Mouse (Mus musculus) liver, embryonic 14.5 days (tissue): Measurements from ENCODE around the gene Cks1brt. TPM values are rescaled to one million over a fixed set of nuclear protein-coding genes. Genes with fewer than 3 reads are reported as not detected.

Source experiments
- ATAC-seq: fragments of 200-750 bp; cut with Nextera tagmentation; 2 replicates; pipeline ENCODE4 v1.8.0; 2017; ENCODE audit warnings: moderate number of reproducible peaks, mild to moderate bottlenecking, moderate library complexity; ENCODE audit not compliant: insufficient read depth
- DNase-seq, 3 experiments: peaks; one replicate each; pipeline ENCODE4 v3.0.0-alpha.2; 2012 to 2013; ENCODE audit warnings: low read depth in 3 of 3, low spot score in 3 of 3
- H3K27ac ChIP-seq: fragments of 300-500 bp; sonication (generic); 2 replicates; pipeline ENCODE4 v1.5.1; 2014; ENCODE audit warnings: moderate library complexity, mild to moderate bottlenecking, control low read depth, inconsistent platforms
- H3K27me3 ChIP-seq: fragments of 300-500 bp; sonication (generic); 2 replicates; pipeline ENCODE4 v1.6.1; 2014; ENCODE audit warnings: mild to moderate bottlenecking, low read length, moderate library complexity; ENCODE audit not compliant: control insufficient read depth, insufficient read depth
- H3K36me3 ChIP-seq: fragments of 300-500 bp; sonication (generic); replicated peaks from 2 replicates; pipeline ENCODE4 v1.6.1; 2014; ENCODE audit warnings: low read depth; ENCODE audit not compliant: control insufficient read depth, insufficient read depth
- H3K4me1 ChIP-seq, 2 experiments: fragments of 200-500 bp in 1 of 2; fragments of 300-500 bp in 1 of 2; sonication (generic) in 1 of 2; replicated peaks; 2 replicates each; pipeline ENCODE4 v1.6.1; 2012 to 2014; ENCODE audit warnings: antibody characterized with exemption in 1 of 2, inconsistent platforms in 1 of 2, low read length in 1 of 2; ENCODE audit not compliant: control insufficient read depth in 2 of 2, insufficient read depth in 2 of 2
- H3K4me2 ChIP-seq: fragments of 300-500 bp; sonication (generic); 2 replicates; pipeline ENCODE4 v1.6.1; 2014; ENCODE audit warnings: low read depth, mild to moderate bottlenecking, control low read depth, moderate library complexity
- H3K4me3 ChIP-seq, 2 experiments: fragments of 200-500 bp in 1 of 2; fragments of 300-500 bp in 1 of 2; sonication (generic) in 1 of 2; 2 replicates each; pipeline ENCODE4 v1.5.1; 2012 to 2014; ENCODE audit warnings: low read depth in 2 of 2, low read length in 2 of 2, mild to moderate bottlenecking in 2 of 2, control low read depth in 1 of 2, inconsistent platforms in 1 of 2, moderate library complexity in 1 of 2; ENCODE audit not compliant: insufficient read depth in 1 of 2
- H3K9ac ChIP-seq: fragments of 300-500 bp; sonication (generic); replicated peaks from 2 replicates; pipeline ENCODE4 v1.6.1; 2014; ENCODE audit warnings: mild to moderate bottlenecking, control low read depth, moderate library complexity
- H3K9me3 ChIP-seq: fragments of 300-500 bp; sonication (generic); 2 replicates; pipeline ENCODE4 v1.6.1; 2016; ENCODE audit warnings: low read length, mixed read lengths; ENCODE audit not compliant: control insufficient read depth
- CTCF ChIP-seq: IDR thresholded peaks from 2 replicates; pipeline ENCODE4 v1.5.1; 2016; ENCODE audit warnings: antibody characterized with exemption, low read depth, control low read depth
- EP300 ChIP-seq: IDR thresholded peaks from 2 replicates; pipeline ENCODE4 v1.6.1; 2016; ENCODE audit warnings: antibody characterized with exemption, low read depth
- WGBS: fragments of 180-500 bp; shearing (Covaris S2); extraction: QIAGEN DNeasy Blood & Tissue Kit; methylation state at CpG from one replicate; pipeline ENCODE4 v1.1.7; 2014; ENCODE audit not compliant: insufficient replicate concordance; 5-methylcytosine and 5-hydroxymethylcytosine counted together
- microRNA-seq: library from miRNA; unstranded; fragments of <30 nt; microRNA quantifications from one replicate; pipeline ENCODE4, GENCODE M21; 2016
- polyA plus RNA-seq, 2 experiments: library from polyadenylated mRNA; depleted of rRNA in 1 of 2; stranded (reverse) in 1 of 2; unstranded in 1 of 2; fragments of >200 nt; fragmentation: Nextera tagmentation in 1 of 2; extraction: Ambion mirVana in 1 of 2; gene quantifications; 2 replicates each; pipeline versions ENCODE4 v1.2.1 to v1.2.3; 2012 to 2014

Gene Cks1brt
- polyA plus RNA-seq, 2 experiments: not detected

GRCm38 (mm10) chr8:85171291-85171690 lies 19.6 kb downstream of the Cks1brt start:
- peak in 1 of 3 experiments; percentile 5 for DNase-seq
- Histone ChIP-seq H3K9me3 (no peaks in the 10 kb centered on the region), H3K4me1 (no peaks in the 10 kb centered on the region), H3K27ac (no peak overlapping the region), H3K27me3 (no peaks in the 10 kb centered on the region), H3K9ac (no peak overlapping the region), H3K36me3 (no peaks in the 10 kb centered on the region), H3K4me3 (no peak overlapping the region), H3K4me2 (no peak overlapping the region)
- WGBS: 30% methylated on average over 14 of the region's 14 CpGs
- TF ChIP-seq EP300 (no peak), CTCF (peak; percentile 52)
- ATAC-seq: no peak

GRCm38 (mm10) chr8:85175892-85176291 lies 24.2 kb downstream of the Cks1brt start:
- H3K4me1 ChIP-seq: no peaks in the 10 kb centered on the region
- no peak for TF ChIP-seq CTCF
- no peak for TF ChIP-seq EP300

GRCm38 (mm10) chr8:85192346-85192745 lies 40.6 kb downstream of the Cks1brt start:
- no peaks in the 10 kb centered on the region for H3K36me3 ChIP-seq
- no peak overlapping the region for H3K9ac ChIP-seq
- ATAC-seq (no peak), DNase-seq (no peak)
- TF ChIP-seq CTCF: no peak
- no peak for TF ChIP-seq EP300
- H3K27me3 ChIP-seq: no peaks in the 10 kb centered on the region
- H3K4me1 ChIP-seq: no peaks in the 10 kb centered on the region
- no peaks in the 10 kb centered on the region for H3K9me3 ChIP-seq
- H3K27ac ChIP-seq: no peak overlapping the region
- no peak overlapping the region for H3K4me3 ChIP-seq
- no peak overlapping the region for H3K4me2 ChIP-seq
- 45% methylated on average over 1 of the region's 1 CpGs for WGBS

More at GRCm38 (mm10) chr8:85175892-85176291, 24.2 kb downstream of the Cks1brt start:
- 75% methylated on average over 7 of the region's 7 CpGs for WGBS
- H3K4me3 ChIP-seq: no peak overlapping the region
- H3K27ac ChIP-seq: no peak overlapping the region
- no peak for DNase-seq
- H3K27me3 ChIP-seq: no peaks in the 10 kb centered on the region
- H3K36me3 ChIP-seq: no peaks in the 10 kb centered on the region
- no peaks in the 10 kb centered on the region for H3K9me3 ChIP-seq
- no peak overlapping the region for H3K9ac ChIP-seq
- ATAC-seq: no peak
- no peak overlapping the region for H3K4me2 ChIP-seq

- Histone ChIP-seq H3K9me3 (no peaks in the 10 kb centered on the region), H3K4me2 (no peak overlapping the region), H3K27ac (no peak overlapping the region), H3K4me3 (no peak overlapping the region), H3K36me3 (no peaks in the 10 kb centered on the region), H3K27me3 (no peaks in the 10 kb centered on the region), H3K4me1 (no peaks in the 10 kb centered on the region; a peak in 2 of 4 replicates), H3K9ac (no peak overlapping the region)
- ATAC-seq (no peak), DNase-seq (no peak)
- 50% methylated on average over 4 of the region's 4 CpGs for WGBS
- TF ChIP-seq CTCF: no peak
- no peak for TF ChIP-seq EP300
Observed at GRCm38 (mm10) chr8:85220220-85220619, 68.5 kb downstream of the Cks1brt start.

- 10% methylated on average over 6 of the region's 6 CpGs for WGBS
- peak; percentile 69 for ATAC-seq
- no peak overlapping the region for H3K9ac ChIP-seq
- H3K4me3 ChIP-seq: no peak overlapping the region
- H3K9me3 ChIP-seq: no peaks in the 10 kb centered on the region
- TF ChIP-seq CTCF (no peak), EP300 (no peak)
- H3K27ac ChIP-seq: no peak overlapping the region
- no peaks in the 10 kb centered on the region; a peak in 2 of 4 replicates for H3K4me1 ChIP-seq
- no peaks in the 10 kb centered on the region for H3K27me3 ChIP-seq
- H3K4me2 ChIP-seq: no peak overlapping the region
- no peak for DNase-seq
- H3K36me3 ChIP-seq: no peaks in the 10 kb centered on the region
Observed at GRCm38 (mm10) chr8:85220992-85221391, 69.3 kb downstream of the Cks1brt start.

Small RNAs within 50 kb of the gene (microRNA-seq; reads per million reads assigned to microRNA genes)
- 1.3 reads per million for gene Gm23388

Other genes starting within 250 kb of the Cks1brt start
- 209 and 251 TPM in 2 replicates for gene Klf1, start 250.0 kb upstream of the Cks1brt start, polyA plus RNA-seq (2012; rRNA removed)
- 522 and 566 TPM in 2 replicates for gene Klf1, start 250.0 kb upstream of the Cks1brt start, polyA plus RNA-seq (2014; fragmentation: Nextera tagmentation; extraction: Ambion mirVana)
- gene Dnase2a, start 243.4 kb upstream of the Cks1brt start, polyA plus RNA-seq (2012; rRNA removed): 9.6 and 11.0 TPM in 2 replicates
- gene Dnase2a, start 243.4 kb upstream of the Cks1brt start, polyA plus RNA-seq (2014; fragmentation: Nextera tagmentation; extraction: Ambion mirVana): 8.4 and 8.5 TPM in 2 replicates
- 0.06 and 0.21 TPM in 2 replicates for gene Mast1, start 214.6 kb upstream of the Cks1brt start, polyA plus RNA-seq (2012; rRNA removed)
- gene Mast1, start 214.6 kb upstream of the Cks1brt start, polyA plus RNA-seq (2014; fragmentation: Nextera tagmentation; extraction: Ambion mirVana): 0.08 and 0.14 TPM in 2 replicates
- gene Rtbdn, start 204.9 kb upstream of the Cks1brt start, polyA plus RNA-seq (2012; rRNA removed): 0.03 TPM in 1 of 2 replicates, not detected in the other
- gene Rtbdn, start 204.9 kb upstream of the Cks1brt start, polyA plus RNA-seq (2014; fragmentation: Nextera tagmentation; extraction: Ambion mirVana): not detected in 2 replicates
- not detected in 2 replicates for gene Gm49661, start 182.5 kb upstream of the Cks1brt start, polyA plus RNA-seq (2012; rRNA removed)
- gene Gm49661, start 182.5 kb upstream of the Cks1brt start, polyA plus RNA-seq (2014; fragmentation: Nextera tagmentation; extraction: Ambion mirVana): not detected in 2 replicates
- gene Prdx2, start 182.3 kb upstream of the Cks1brt start, polyA plus RNA-seq (2012; rRNA removed): 1,117 and 1,155 TPM in 2 replicates
- 2,207 and 2,282 TPM in 2 replicates for gene Prdx2, start 182.3 kb upstream of the Cks1brt start, polyA plus RNA-seq (2014; fragmentation: Nextera tagmentation; extraction: Ambion mirVana)
- 49.3 and 56.2 TPM in 2 replicates for gene Rnaseh2a, start 182.2 kb upstream of the Cks1brt start, polyA plus RNA-seq (2012; rRNA removed)
- 107 and 125 TPM in 2 replicates for gene Rnaseh2a, start 182.2 kb upstream of the Cks1brt start, polyA plus RNA-seq (2014; fragmentation: Nextera tagmentation; extraction: Ambion mirVana)
- gene Junb, start 173.2 kb upstream of the Cks1brt start, polyA plus RNA-seq (2012; rRNA removed): 8.3 and 10.5 TPM in 2 replicates
- 10.5 and 11.2 TPM in 2 replicates for gene Junb, start 173.2 kb upstream of the Cks1brt start, polyA plus RNA-seq (2014; fragmentation: Nextera tagmentation; extraction: Ambion mirVana)
- gene Hook2, start 161.3 kb upstream of the Cks1brt start, polyA plus RNA-seq (2012; rRNA removed): 2.3 and 4.3 TPM in 2 replicates
- gene Hook2, start 161.3 kb upstream of the Cks1brt start, polyA plus RNA-seq (2014; fragmentation: Nextera tagmentation; extraction: Ambion mirVana): 3.2 and 4.3 TPM in 2 replicates
- gene Best2, start 137.4 kb upstream of the Cks1brt start, polyA plus RNA-seq (2012; rRNA removed): 0.02 TPM in 1 of 2 replicates, not detected in the other
- not detected in 2 replicates for gene Best2, start 137.4 kb upstream of the Cks1brt start, polyA plus RNA-seq (2014; fragmentation: Nextera tagmentation; extraction: Ambion mirVana)
- gene Asna1, start 126.6 kb upstream of the Cks1brt start, polyA plus RNA-seq (2012; rRNA removed): 83.4 and 85.3 TPM in 2 replicates
- 56.9 and 58.8 TPM in 2 replicates for gene Asna1, start 126.6 kb upstream of the Cks1brt start, polyA plus RNA-seq (2014; fragmentation: Nextera tagmentation; extraction: Ambion mirVana)
- gene Trir, start 125.1 kb upstream of the Cks1brt start, polyA plus RNA-seq (2012; rRNA removed): 74.0 and 100 TPM in 2 replicates
- gene Trir, start 125.1 kb upstream of the Cks1brt start, polyA plus RNA-seq (2014; fragmentation: Nextera tagmentation; extraction: Ambion mirVana): 84.4 and 89.3 TPM in 2 replicates
- gene Tnpo2, start 115.0 kb upstream of the Cks1brt start, polyA plus RNA-seq (2012; rRNA removed): 24.8 and 25.2 TPM in 2 replicates
- 9.9 and 10.2 TPM in 2 replicates for gene Tnpo2, start 115.0 kb upstream of the Cks1brt start, polyA plus RNA-seq (2014; fragmentation: Nextera tagmentation; extraction: Ambion mirVana)
- gene Fbxw9, start 91.9 kb upstream of the Cks1brt start, polyA plus RNA-seq (2012; rRNA removed): 8.9 and 13.5 TPM in 2 replicates
- gene Fbxw9, start 91.9 kb upstream of the Cks1brt start, polyA plus RNA-seq (2014; fragmentation: Nextera tagmentation; extraction: Ambion mirVana): 5.7 and 6.0 TPM in 2 replicates
- gene Gm5741, start 83.9 kb upstream of the Cks1brt start, polyA plus RNA-seq (2012; rRNA removed): 0.29 TPM in 1 of 2 replicates, not detected in the other
- not detected in 2 replicates for gene Gm5741, start 83.9 kb upstream of the Cks1brt start, polyA plus RNA-seq (2014; fragmentation: Nextera tagmentation; extraction: Ambion mirVana)
- gene Dhps, start 80.2 kb upstream of the Cks1brt start, polyA plus RNA-seq (2012; rRNA removed): 19.6 and 21.5 TPM in 2 replicates
- 30.9 and 36.4 TPM in 2 replicates for gene Dhps, start 80.2 kb upstream of the Cks1brt start, polyA plus RNA-seq (2014; fragmentation: Nextera tagmentation; extraction: Ambion mirVana)
- 40.6 and 51.8 TPM in 2 replicates for gene Wdr83os, start 71.2 kb upstream of the Cks1brt start, polyA plus RNA-seq (2012; rRNA removed)
- gene Wdr83os, start 71.2 kb upstream of the Cks1brt start, polyA plus RNA-seq (2014; fragmentation: Nextera tagmentation; extraction: Ambion mirVana): 61.8 and 71.5 TPM in 2 replicates
- 21.2 and 26.0 TPM in 2 replicates for gene Wdr83, start 70.6 kb upstream of the Cks1brt start, polyA plus RNA-seq (2012; rRNA removed)
- gene Wdr83, start 70.6 kb upstream of the Cks1brt start, polyA plus RNA-seq (2014; fragmentation: Nextera tagmentation; extraction: Ambion mirVana): 20.1 and 24.4 TPM in 2 replicates
- gene Man2b1, start 68.7 kb upstream of the Cks1brt start, polyA plus RNA-seq (2012; rRNA removed): 15.2 and 19.5 TPM in 2 replicates
- 17.2 and 20.6 TPM in 2 replicates for gene Man2b1, start 68.7 kb upstream of the Cks1brt start, polyA plus RNA-seq (2014; fragmentation: Nextera tagmentation; extraction: Ambion mirVana)
- 0.64 and 0.87 TPM in 2 replicates for gene Zfp791, start 28.8 kb upstream of the Cks1brt start, polyA plus RNA-seq (2012; rRNA removed)
- gene Zfp791, start 28.8 kb upstream of the Cks1brt start, polyA plus RNA-seq (2014; fragmentation: Nextera tagmentation; extraction: Ambion mirVana): 0.44 and 0.63 TPM in 2 replicates
- not detected in 2 replicates for gene Olfr371, start 74.1 kb downstream of the Cks1brt start, polyA plus RNA-seq (2012; rRNA removed)
- gene Olfr371, start 74.1 kb downstream of the Cks1brt start, polyA plus RNA-seq (2014; fragmentation: Nextera tagmentation; extraction: Ambion mirVana): not detected in 2 replicates
- 44.4 and 71.7 TPM in 2 replicates for gene Orc6, start 147.7 kb downstream of the Cks1brt start, polyA plus RNA-seq (2012; rRNA removed)
- gene Orc6, start 147.7 kb downstream of the Cks1brt start, polyA plus RNA-seq (2014; fragmentation: Nextera tagmentation; extraction: Ambion mirVana): 108 and 109 TPM in 2 replicates
- gene Vps35, start 147.9 kb downstream of the Cks1brt start, polyA plus RNA-seq (2012; rRNA removed): 24.6 and 35.6 TPM in 2 replicates
- gene Vps35, start 147.9 kb downstream of the Cks1brt start, polyA plus RNA-seq (2014; fragmentation: Nextera tagmentation; extraction: Ambion mirVana): 89.9 and 97.5 TPM in 2 replicates
- 33.0 and 42.1 TPM in 2 replicates for gene Mylk3, start 234.4 kb downstream of the Cks1brt start, polyA plus RNA-seq (2012; rRNA removed)
- gene Mylk3, start 234.4 kb downstream of the Cks1brt start, polyA plus RNA-seq (2014; fragmentation: Nextera tagmentation; extraction: Ambion mirVana): 48.7 and 53.1 TPM in 2 replicates